Mouse (Mus musculus) intestine, embryonic 16.5 days (tissue): ENCODE results near the gene Abcb8. TPM values are rescaled to one million over a fixed set of nuclear protein-coding genes. Genes with fewer than 3 reads are reported as not detected.

Source experiments
- ATAC-seq: fragments of 200-750 bp; cut with Nextera tagmentation; 2 replicates; pipeline ENCODE4 v1.8.0; 2017; ENCODE audit warnings: moderate TSS enrichment, moderate library complexity
- H3K27ac ChIP-seq: fragments of 300-500 bp; sonication (generic); 2 replicates; pipeline ENCODE4 v1.5.1; 2014; ENCODE audit warnings: mild to moderate bottlenecking, low read length
- H3K27me3 ChIP-seq: fragments of 300-500 bp; sonication (generic); replicated peaks from 2 replicates; pipeline ENCODE4 v1.6.1; 2014; ENCODE audit warnings: low read length, control low read depth, mixed read lengths; ENCODE audit not compliant: control insufficient read depth, insufficient read depth
- H3K36me3 ChIP-seq: fragments of 300-500 bp; sonication (generic); 2 replicates; pipeline ENCODE4 v1.6.1; 2014; ENCODE audit warnings: low read length, control low read depth; ENCODE audit not compliant: control insufficient read depth, insufficient read depth
- H3K4me1 ChIP-seq: fragments of 300-500 bp; sonication (generic); 2 replicates; pipeline ENCODE4 v1.6.1; 2014; ENCODE audit warnings: low read length, control low read depth, mixed read lengths; ENCODE audit not compliant: control insufficient read depth, insufficient read depth
- H3K4me2 ChIP-seq: fragments of 300-500 bp; sonication (generic); 2 replicates; pipeline ENCODE4 v1.6.1; 2014; ENCODE audit warnings: low read depth, low read length, control low read depth
- H3K4me3 ChIP-seq: fragments of 300-500 bp; sonication (generic); 2 replicates; pipeline ENCODE4 v1.5.1; 2014; ENCODE audit warnings: mild to moderate bottlenecking, low read length
- H3K9ac ChIP-seq: fragments of 300-500 bp; sonication (generic); 2 replicates; pipeline ENCODE4 v1.6.1; 2014; ENCODE audit warnings: low read depth, low read length
- H3K9me3 ChIP-seq: fragments of 300-500 bp; sonication (generic); 2 replicates; pipeline ENCODE4 v1.6.1; 2016; ENCODE audit warnings: low read length, control low read depth; ENCODE audit not compliant: control insufficient read depth
- WGBS: fragments of 180-500 bp; shearing (Covaris S2); extraction: QIAGEN DNeasy Blood & Tissue Kit; methylation state at CpG from one replicate; pipeline ENCODE4 v1.1.7; 2014; 5-methylcytosine and 5-hydroxymethylcytosine counted together
- polyA plus RNA-seq: library from polyadenylated mRNA; unstranded; fragments of >200 nt; fragmentation: Nextera tagmentation; extraction: Ambion mirVana; gene quantifications from 2 replicates; pipeline ENCODE4 v1.2.1, GENCODE M21; 2015

Abcb8 gene
- polyA plus RNA-seq, 1 experiment from 2014 or later = 89.8 TPM

DNA sequence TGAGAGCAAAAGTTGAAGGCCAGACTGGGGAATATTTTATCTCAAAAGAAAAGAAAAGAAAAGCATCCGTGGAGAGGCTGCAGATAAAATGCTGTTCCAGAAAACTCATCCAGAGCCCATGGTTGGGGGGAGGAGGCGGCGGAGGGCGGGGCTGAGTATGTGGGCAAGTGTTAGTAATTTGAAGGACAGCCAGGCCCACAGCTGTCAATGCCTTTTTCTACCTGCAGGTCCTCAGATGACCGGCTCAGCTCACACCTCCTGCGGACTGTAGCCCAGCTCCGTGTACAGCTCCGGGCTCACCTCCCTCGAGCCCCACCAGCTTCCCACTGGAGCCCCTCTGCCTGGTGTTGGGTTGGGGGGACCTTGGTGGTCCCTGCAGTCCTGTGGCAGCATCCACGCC is 6.2 kb downstream of the Abcb8 start:
- Histone ChIP-seq H3K27me3 (no peaks in the 10 kb centered on the region), H3K9me3 (no peaks in the 10 kb centered on the region), H3K4me3 (no peak overlapping the region), H3K4me2 (no peak overlapping the region), H3K9ac (no peak overlapping the region), H3K27ac (no peak overlapping the region), H3K36me3 (peaks cover 8% of the 10 kb centered on the region), H3K4me1 (no peaks in the 10 kb centered on the region)
- 91% methylated on average over 10 of the region's 10 CpGs for WGBS
- no peak for ATAC-seq

- H3K9me3 ChIP-seq = no peaks in the 10 kb centered on the region
- H3K36me3 ChIP-seq = peaks cover 8% of the 10 kb centered on the region
- WGBS = 96% methylated on average over 10 of the region's 11 CpGs
- no peaks in the 10 kb centered on the region for H3K4me1 ChIP-seq
- H3K27ac ChIP-seq = no peak overlapping the region
- H3K27me3 ChIP-seq = no peaks in the 10 kb centered on the region
- H3K9ac ChIP-seq = no peak overlapping the region
- H3K4me2 ChIP-seq = no peak overlapping the region
- no peak for ATAC-seq
- no peak overlapping the region for H3K4me3 ChIP-seq
Observed at GRCm38 (mm10) chr5:24400362-24400761, 6.9 kb downstream of the Abcb8 start.

DNA sequence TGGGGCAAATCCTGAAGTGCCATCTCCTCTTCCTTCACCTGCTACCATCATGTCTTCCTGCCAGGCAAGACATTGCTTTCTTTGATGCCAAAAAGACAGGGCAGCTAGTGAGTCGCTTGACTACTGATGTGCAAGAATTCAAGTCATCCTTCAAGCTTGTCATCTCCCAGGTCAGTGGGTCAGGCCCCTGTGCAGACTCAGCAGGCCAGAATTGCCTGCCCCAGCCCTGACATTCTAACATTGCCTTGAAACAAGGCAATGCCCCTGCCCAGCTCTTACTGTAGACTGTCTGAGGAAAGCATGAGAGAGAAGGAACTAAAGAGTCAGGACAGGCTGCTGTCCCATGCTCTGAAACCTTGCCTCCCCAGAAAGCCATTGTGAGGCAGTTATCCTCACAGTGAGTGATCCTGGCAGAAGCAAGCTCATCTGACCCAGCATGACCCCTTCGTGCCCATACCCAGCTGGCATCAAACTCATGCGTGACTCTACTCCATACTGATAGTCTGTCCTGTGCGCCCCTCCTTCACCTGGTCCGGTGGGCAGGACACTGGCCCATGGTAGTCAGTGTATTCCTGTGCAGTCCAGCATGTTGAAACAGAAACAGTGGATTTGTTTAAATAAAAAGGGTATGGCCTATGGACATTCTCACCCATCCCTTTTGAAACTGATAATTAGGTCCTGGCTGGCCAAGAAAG is 7.6 kb downstream of the Abcb8 start:
- 94% methylated on average over 5 of the region's 5 CpGs for WGBS

GRCm38 (mm10) chr5:24401969-24402368 is 8.5 kb downstream of the Abcb8 start:
- no peak for ATAC-seq

More for the DNA sequence above, 7.6 kb downstream of the Abcb8 start:
- Histone ChIP-seq H3K9me3 (no peaks in the 10 kb centered on the region), H3K4me3 (no peak overlapping the region), H3K4me1 (no peaks in the 10 kb centered on the region), H3K9ac (no peak overlapping the region), H3K27me3 (no peaks in the 10 kb centered on the region), H3K36me3 (peaks cover 8% of the 10 kb centered on the region), H3K27ac (no peak overlapping the region), H3K4me2 (no peak overlapping the region)
- ATAC-seq = no peak

DNA sequence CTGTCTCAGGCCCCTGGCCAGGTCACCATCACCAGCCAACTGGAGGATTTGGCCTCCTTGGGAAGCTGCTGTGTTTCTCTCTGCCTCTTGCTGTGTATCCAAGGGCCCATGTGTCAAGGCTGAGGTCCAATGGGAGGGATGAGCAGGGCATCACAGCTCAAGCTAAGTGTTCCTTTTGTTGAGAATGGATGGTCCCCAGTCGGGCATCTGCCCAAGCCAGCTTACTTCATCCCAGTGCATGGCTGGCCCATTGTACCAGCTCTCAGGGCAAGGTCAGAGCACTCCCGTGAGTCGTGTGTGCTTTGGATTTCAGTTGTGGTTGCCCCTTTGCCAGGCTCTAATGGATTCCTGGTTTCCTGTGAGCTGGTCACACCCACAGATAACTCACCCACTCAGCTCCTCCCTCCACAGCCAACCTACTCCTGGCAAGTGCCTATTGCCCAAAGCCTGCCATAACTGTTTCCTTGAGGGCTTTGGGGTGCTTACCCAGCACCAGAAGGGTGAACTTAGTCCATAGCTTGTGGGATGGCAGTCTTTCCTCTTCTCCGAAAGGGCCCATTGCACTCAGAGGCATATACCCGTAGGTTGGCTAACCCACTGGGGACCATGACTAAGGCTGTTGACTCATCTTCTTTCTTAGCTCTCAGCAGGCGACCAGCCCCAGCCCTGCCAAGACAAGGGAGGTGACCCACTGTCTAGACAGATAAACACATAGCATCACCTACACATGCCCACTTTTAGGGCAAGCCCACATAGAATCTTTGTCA is 11.3 kb downstream of the Abcb8 start:
- no peaks in the 10 kb centered on the region for H3K27me3 ChIP-seq
- H3K9ac ChIP-seq = no peak overlapping the region
- no peak overlapping the region for H3K4me2 ChIP-seq
- H3K4me3 ChIP-seq = no peak overlapping the region
- H3K36me3 ChIP-seq = peaks cover 14% of the 10 kb centered on the region
- H3K9me3 ChIP-seq = no peaks in the 10 kb centered on the region
- 80% methylated on average over 6 of the region's 6 CpGs for WGBS
- H3K4me1 ChIP-seq = no peaks in the 10 kb centered on the region
- no peak for ATAC-seq
- H3K27ac ChIP-seq = no peak overlapping the region

More at GRCm38 (mm10) chr5:24401969-24402368, 8.5 kb downstream of the Abcb8 start:
- no peak overlapping the region for H3K4me3 ChIP-seq
- 59% methylated on average over 9 of the region's 9 CpGs for WGBS
- H3K9me3 ChIP-seq = no peaks in the 10 kb centered on the region
- H3K9ac ChIP-seq = no peak overlapping the region
- H3K36me3 ChIP-seq = peaks cover 14% of the 10 kb centered on the region
- no peaks in the 10 kb centered on the region for H3K4me1 ChIP-seq
- H3K4me2 ChIP-seq = no peak overlapping the region
- H3K27me3 ChIP-seq = no peaks in the 10 kb centered on the region
- no peak overlapping the region for H3K27ac ChIP-seq

DNA sequence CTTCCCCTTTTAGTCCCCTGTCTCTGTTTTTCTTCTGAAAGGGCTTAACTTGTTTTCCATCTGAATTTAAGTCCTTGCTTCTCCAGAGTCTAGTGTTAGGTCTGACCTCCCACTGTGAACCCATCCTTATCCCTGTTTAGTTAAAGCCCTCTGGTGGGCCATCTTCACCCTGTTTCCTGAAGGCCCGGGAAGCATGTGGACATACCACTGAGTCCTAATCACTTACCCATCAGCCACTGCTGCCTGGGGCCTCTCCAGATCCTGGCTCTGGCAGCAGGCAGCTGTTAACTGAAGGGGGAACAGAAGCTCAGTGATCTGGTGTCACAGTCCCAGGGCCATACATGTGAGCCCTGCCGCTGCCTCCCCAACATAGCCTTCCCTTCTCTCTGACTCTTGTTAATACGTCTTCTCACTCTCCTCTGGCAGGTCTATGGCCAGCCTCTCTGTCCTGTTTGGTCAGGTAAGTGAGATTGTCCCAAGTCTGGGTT is 12.0 kb downstream of the Abcb8 start:
- Histone ChIP-seq H3K4me1 (no peaks in the 10 kb centered on the region), H3K9me3 (no peaks in the 10 kb centered on the region), H3K4me3 (no peak overlapping the region), H3K27ac (no peak overlapping the region), H3K36me3 (peaks cover 11% of the 10 kb centered on the region), H3K9ac (no peak overlapping the region), H3K4me2 (no peak overlapping the region), H3K27me3 (no peaks in the 10 kb centered on the region)
- no peak for ATAC-seq
- 70% methylated on average over 3 of the region's 3 CpGs for WGBS

DNA sequence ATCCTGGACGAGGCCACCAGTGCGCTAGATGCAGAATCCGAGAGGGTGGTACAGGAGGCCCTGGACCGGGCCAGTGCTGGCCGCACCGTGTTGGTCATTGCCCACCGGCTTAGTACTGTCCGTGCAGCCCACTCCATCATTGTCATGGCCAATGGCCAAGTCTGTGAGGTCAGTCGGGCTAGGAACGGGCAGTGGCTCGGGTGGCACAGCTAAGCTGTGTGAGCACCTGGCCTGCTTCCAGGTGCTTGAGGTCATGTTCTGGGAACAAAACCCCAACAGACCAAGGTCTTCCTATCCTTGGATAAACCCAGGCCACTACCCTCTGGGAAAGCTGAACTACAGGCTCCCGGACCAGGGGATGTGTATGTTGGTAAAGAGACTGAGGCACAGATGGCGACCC is 15.2 kb downstream of the Abcb8 start:
- 87% methylated on average over 13 of the region's 13 CpGs for WGBS
- H3K4me1 ChIP-seq = peaks cover 7% of the 10 kb centered on the region; the same call in 1 of the 2 replicates
- H3K9me3 ChIP-seq = no peaks in the 10 kb centered on the region
- H3K27ac ChIP-seq = no peak overlapping the region
- H3K9ac ChIP-seq = no peak overlapping the region
- H3K36me3 ChIP-seq = peaks cover 6% of the 10 kb centered on the region
- no peak overlapping the region for H3K4me3 ChIP-seq
- no peaks in the 10 kb centered on the region for H3K27me3 ChIP-seq
- no peak for ATAC-seq
- no peak overlapping the region for H3K4me2 ChIP-seq

- Histone ChIP-seq H3K27ac (no peak overlapping the region), H3K9ac (no peak overlapping the region), H3K4me2 (no peak overlapping the region), H3K9me3 (no peaks in the 10 kb centered on the region), H3K4me1 (peaks cover 11% of the 10 kb centered on the region; the same call in 1 of the 2 replicates), H3K36me3 (peaks cover 6% of the 10 kb centered on the region), H3K27me3 (no peaks in the 10 kb centered on the region), H3K4me3 (no peak overlapping the region)
- WGBS = 89% methylated on average over 2 of the region's 2 CpGs
- ATAC-seq = no peak
Observed at GRCm38 (mm10) chr5:24409466-24409865, 16.0 kb downstream of the Abcb8 start.

DNA sequence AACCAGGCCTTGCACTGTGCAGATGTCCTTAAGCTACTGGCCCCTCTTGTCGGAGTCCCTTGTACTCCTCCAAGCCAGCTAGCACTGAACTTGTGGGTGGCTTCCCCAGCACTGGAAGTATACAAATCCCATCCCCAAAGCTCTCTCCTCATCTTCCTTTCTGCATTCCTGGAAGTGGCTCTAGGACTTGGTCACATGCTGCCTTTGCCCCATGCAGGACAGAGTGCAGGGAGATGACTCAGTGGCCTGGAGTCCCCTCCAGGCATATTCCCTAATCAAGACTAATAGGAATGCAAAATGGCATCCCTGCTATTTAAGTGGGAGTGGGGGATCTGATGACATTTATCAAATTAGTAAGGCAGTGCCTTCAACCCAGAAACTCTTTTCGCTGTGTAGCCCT is 18.6 kb downstream of the Abcb8 start:
- Histone ChIP-seq H3K4me1 (peaks cover 11% of the 10 kb centered on the region; the same call in 1 of the 2 replicates), H3K9ac (no peak overlapping the region), H3K27ac (no peak overlapping the region), H3K9me3 (no peaks in the 10 kb centered on the region), H3K4me3 (no peak overlapping the region), H3K27me3 (no peaks in the 10 kb centered on the region), H3K36me3 (no peaks in the 10 kb centered on the region), H3K4me2 (no peak overlapping the region)
- 67% methylated on average over 2 of the region's 2 CpGs for WGBS
- ATAC-seq = no peak
